Mouse (Mus musculus): ENCODE results near the gene Pmm1. TPM values are rescaled to one million over a fixed set of nuclear protein-coding genes. Genes with fewer than 3 reads are reported as not detected.

The Pmm1 gene
- polyA plus RNA-seq, 1 experiment: 88.7 TPM

GRCm38 (mm10) chr15:81969173-81969572 lies 8.4 kb upstream of the Pmm1 start:
- 0 out of 2 replicates have a peak, but pooled peaks cover 4% of the 10 kb centered on the region for H3K4me1 ChIP-seq (ENCODE audit: control insufficient read depth, insufficient read depth, low read length)
- no peak overlapping the region for H3K27ac ChIP-seq (ENCODE audit: insufficient read depth, low read length)
- TF ChIP-seq CTCF (IDR thresholded peaks at IDR 0.05; ENCODE audit: borderline replicate concordance, insufficient read depth, low read length) (no peak), POLR2A (IDR thresholded peaks at IDR 0.05; ENCODE audit: low read depth, low read length) (no peak)
- no peak overlapping the region for H3K4me3 ChIP-seq (ENCODE audit: insufficient read depth, low read length)

GRCm38 (mm10) chr15:81968447-81968846 lies 7.7 kb upstream of the Pmm1 start:
- TF ChIP-seq CTCF (IDR thresholded peaks at IDR 0.05; ENCODE audit: borderline replicate concordance, insufficient read depth, low read length) (no peak), POLR2A (IDR thresholded peaks at IDR 0.05; ENCODE audit: low read depth, low read length) (no peak)
- H3K4me3 ChIP-seq (ENCODE audit: insufficient read depth, low read length): no peak overlapping the region
- H3K4me1 ChIP-seq (ENCODE audit: control insufficient read depth, insufficient read depth, low read length): 0 out of 2 replicates have a peak, but pooled peaks cover 4% of the 10 kb centered on the region
- no peak overlapping the region for H3K27ac ChIP-seq (ENCODE audit: insufficient read depth, low read length)

- no peak overlapping the region for H3K4me3 ChIP-seq (ENCODE audit: insufficient read depth, low read length)
- H3K27ac ChIP-seq (ENCODE audit: insufficient read depth, low read length): no peak overlapping the region
- no peak for TF ChIP-seq CTCF (IDR thresholded peaks at IDR 0.05; ENCODE audit: borderline replicate concordance, insufficient read depth, low read length)
- TF ChIP-seq POLR2A (IDR thresholded peaks at IDR 0.05; ENCODE audit: low read depth, low read length): no peak
- H3K4me1 ChIP-seq (ENCODE audit: control insufficient read depth, insufficient read depth, low read length): 0 out of 2 replicates have a peak, but pooled peaks cover 4% of the 10 kb centered on the region
Observed at GRCm38 (mm10) chr15:81967821-81968220, 7.1 kb upstream of the Pmm1 start.

GRCm38 (mm10) chr15:81966062-81966829 lies 5.5 kb upstream of the Pmm1 start:
- Histone ChIP-seq H3K27ac (ENCODE audit: insufficient read depth, low read length) (no peak overlapping the region), H3K4me3 (ENCODE audit: insufficient read depth, low read length) (no peak overlapping the region), H3K4me1 (ENCODE audit: control insufficient read depth, insufficient read depth, low read length) (0 out of 2 replicates have a peak, but pooled peaks cover 4% of the 10 kb centered on the region)
- TF ChIP-seq POLR2A (IDR thresholded peaks at IDR 0.05; ENCODE audit: low read depth, low read length) (no peak), CTCF (IDR thresholded peaks at IDR 0.05; ENCODE audit: borderline replicate concordance, insufficient read depth, low read length) (no peak)

GRCm38 (mm10) chr15:81964980-81965545 lies 4.3 kb upstream of the Pmm1 start:
- Histone ChIP-seq H3K4me3 (ENCODE audit: insufficient read depth, low read length) (no peak overlapping the region), H3K27ac (ENCODE audit: insufficient read depth, low read length) (no peak overlapping the region), H3K4me1 (ENCODE audit: control insufficient read depth, insufficient read depth, low read length) (0 out of 2 replicates have a peak, but pooled peaks cover 4% of the 10 kb centered on the region)
- TF ChIP-seq CTCF (IDR thresholded peaks at IDR 0.05; ENCODE audit: borderline replicate concordance, insufficient read depth, low read length) (no peak), POLR2A (IDR thresholded peaks at IDR 0.05; ENCODE audit: low read depth, low read length) (no peak)

DNA sequence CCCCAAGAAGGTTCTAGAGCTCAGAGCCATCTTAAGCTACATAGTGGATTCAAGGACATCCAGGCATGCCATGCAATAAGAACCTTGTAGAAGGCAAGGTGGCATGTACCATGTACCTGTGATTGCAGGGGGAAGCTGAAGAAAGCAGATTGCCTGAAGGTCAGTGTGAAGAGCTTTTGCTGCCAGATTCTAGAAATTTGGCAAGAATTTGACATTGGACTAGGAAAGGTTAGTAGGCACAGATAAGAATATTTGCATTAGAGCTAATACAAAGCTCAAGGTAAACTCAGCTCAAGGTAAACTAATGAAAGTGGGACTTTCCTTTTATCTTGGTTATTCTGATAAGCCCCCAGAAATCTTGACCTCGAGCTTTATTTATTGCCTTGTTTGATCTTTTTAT lies 3.5 kb upstream of the Pmm1 start:
- Histone ChIP-seq H3K27ac (ENCODE audit: insufficient read depth, low read length) (no peak overlapping the region), H3K4me1 (ENCODE audit: control insufficient read depth, insufficient read depth, low read length) (0 out of 2 replicates have a peak, but pooled peaks cover 4% of the 10 kb centered on the region), H3K4me3 (ENCODE audit: insufficient read depth, low read length) (no peak overlapping the region)
- TF ChIP-seq CTCF (IDR thresholded peaks at IDR 0.05; ENCODE audit: borderline replicate concordance, insufficient read depth, low read length) (no peak), POLR2A (IDR thresholded peaks at IDR 0.05; ENCODE audit: low read depth, low read length) (no peak)

DNA sequence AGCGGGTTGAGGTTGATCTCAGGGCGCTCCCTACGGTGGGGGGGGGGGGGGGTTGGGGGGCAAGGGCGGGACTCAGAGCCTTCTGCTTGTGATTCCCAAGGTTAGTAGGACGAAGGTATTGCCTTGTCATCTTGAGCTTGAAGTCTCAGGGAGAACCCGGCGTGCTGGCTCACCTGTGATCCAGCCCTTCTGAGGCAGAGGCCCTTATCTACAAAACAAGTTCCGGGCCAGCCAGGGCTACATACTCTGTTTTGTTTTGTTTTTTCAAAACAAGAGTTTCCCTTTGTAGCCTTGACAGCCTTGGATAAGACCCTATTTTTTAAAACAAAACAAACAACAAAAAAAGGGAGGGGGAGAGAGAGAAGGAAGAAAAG lies 335 bp upstream of the Pmm1 start:
- TF ChIP-seq POLR2A (IDR thresholded peaks at IDR 0.05; ENCODE audit: low read depth, low read length) (no peak), CTCF (IDR thresholded peaks at IDR 0.05; ENCODE audit: borderline replicate concordance, insufficient read depth, low read length) (no peak)
- H3K4me3 ChIP-seq (ENCODE audit: insufficient read depth, low read length): peak overlapping the region; percentile 41
- H3K27ac ChIP-seq (ENCODE audit: insufficient read depth, low read length): no peak overlapping the region
- peaks cover 4% of the 10 kb centered on the region; the same call in 1 of the 2 replicates for H3K4me1 ChIP-seq (ENCODE audit: control insufficient read depth, insufficient read depth, low read length)

GRCm38 (mm10) chr15:81958906-81959305 lies 1.8 kb downstream of the Pmm1 start:
- peak overlapping the region; percentile 1; the same call in 1 of the 2 replicates for H3K4me3 ChIP-seq (ENCODE audit: insufficient read depth, low read length)
- TF ChIP-seq CTCF (IDR thresholded peaks at IDR 0.05; ENCODE audit: borderline replicate concordance, insufficient read depth, low read length) (no peak), POLR2A (IDR thresholded peaks at IDR 0.05; ENCODE audit: low read depth, low read length) (no peak)
- no peaks in the 10 kb centered on the region; the same call in 1 of the 2 replicates for H3K4me1 ChIP-seq (ENCODE audit: control insufficient read depth, insufficient read depth, low read length)
- no peak overlapping the region for H3K27ac ChIP-seq (ENCODE audit: insufficient read depth, low read length)

DNA sequence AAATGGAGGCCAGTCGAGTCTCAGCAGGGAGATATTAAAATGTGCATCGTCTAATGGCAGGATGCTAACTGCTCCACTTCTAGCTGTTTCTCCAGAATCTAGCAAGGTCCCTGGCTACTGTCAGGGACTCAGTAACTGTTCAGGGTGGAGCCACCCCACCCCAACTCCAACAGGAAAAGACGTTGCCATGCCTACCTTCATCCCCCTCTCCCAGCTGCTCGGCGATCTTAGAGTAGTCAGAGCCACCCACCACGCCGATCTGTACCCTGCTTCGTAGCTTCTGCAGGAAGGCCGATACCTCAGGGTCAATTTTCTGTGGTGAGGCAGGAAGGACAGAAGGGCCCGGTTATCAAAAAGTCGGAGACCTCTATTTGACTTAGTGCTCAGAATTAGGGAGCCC lies 3.1 kb downstream of the Pmm1 start:
- Histone ChIP-seq H3K4me3 (ENCODE audit: insufficient read depth, low read length) (no peak overlapping the region), H3K4me1 (ENCODE audit: control insufficient read depth, insufficient read depth, low read length) (no peaks in the 10 kb centered on the region; the same call in 1 of the 2 replicates), H3K27ac (ENCODE audit: insufficient read depth, low read length) (no peak overlapping the region)
- TF ChIP-seq POLR2A (IDR thresholded peaks at IDR 0.05; ENCODE audit: low read depth, low read length) (no peak), CTCF (IDR thresholded peaks at IDR 0.05; ENCODE audit: borderline replicate concordance, insufficient read depth, low read length) (no peak)

- TF ChIP-seq CTCF (IDR thresholded peaks at IDR 0.05; ENCODE audit: borderline replicate concordance, insufficient read depth, low read length) (peak; percentile 41; the same call in 1 of the 2 replicates), POLR2A (IDR thresholded peaks at IDR 0.05; ENCODE audit: low read depth, low read length) (no peak)
- no peak overlapping the region for H3K27ac ChIP-seq (ENCODE audit: insufficient read depth, low read length)
Observed at GRCm38 (mm10) chr15:81956457-81956856, 4.3 kb downstream of the Pmm1 start.

More at GRCm38 (mm10) chr15:81956457-81956856, 4.3 kb downstream of the Pmm1 start:
- H3K4me3 ChIP-seq (ENCODE audit: insufficient read depth, low read length): no peak overlapping the region
- no peaks in the 10 kb centered on the region; the same call in 1 of the 2 replicates for H3K4me1 ChIP-seq (ENCODE audit: control insufficient read depth, insufficient read depth, low read length)
